ENCODE assay signal across 15 mouse cellular contexts in genomic region chr8:110754713-110755112, GRCm38 (mm10). TPM values are rescaled to one million over a fixed set of nuclear protein-coding genes. Genes with fewer than 3 reads are reported as not detected.
DNase-seq lines count a peak whose midpoint lies in the region; ATAC-seq and TF ChIP-seq lines count a peak whose summit lies in the region.
"Had no signal": no experiment of that assay in that cellular context is flagged by ENCODE, and none has a peak within 500 bp of the region (broad histone marks: within the 10 kb centered on the region; RNA-seq: fewer than 3 reads in every experiment).

No protein-coding gene starts in this region.

- peaks cover 9% of the 10 kb centered on the region; the same call in 1 of the 2 replicates for H3K4me1 ChIP-seq in kidney, embryonic 14.5 days (ENCODE audit: control insufficient read depth, insufficient read depth, low read length)
- H3K4me1 ChIP-seq in CH12.LX (ENCODE audit: control insufficient read depth in 1 of 2, insufficient read depth in 2 of 2), result peaks cover 0 to 11% of the 10 kb centered on the region in 2 experiments; a peak in 2 of 4 replicates
- peaks cover 5% of the 10 kb centered on the region; the same call in 1 of the 2 replicates for H3K4me1 ChIP-seq in intestine, embryonic 15.5 days (replicated peaks)

- no peaks in the 10 kb centered on the region for H3K36me3 ChIP-seq in kidney, embryonic 14.5 days (ENCODE audit: control insufficient read depth, insufficient read depth, low read length)
- no peaks in the 10 kb centered on the region for H3K36me3 ChIP-seq in CH12.LX (replicated peaks in 1 of 2; ENCODE audit: control insufficient read depth in 1 of 2, insufficient read depth in 1 of 2, low read length in 1 of 2)
- no peaks in the 10 kb centered on the region for H3K36me3 ChIP-seq in intestine, embryonic 15.5 days
- H3K36me3 ChIP-seq: forebrain, embryonic 10.5 days; heart, embryonic 10.5 days; limb, embryonic 12.5 days had no signal

- no peak for TF ChIP-seq POLR2A in CH12.LX (IDR thresholded peaks at IDR 0.05; ENCODE audit: low read depth, low read length)

- H3K79me2 ChIP-seq in CH12.LX (replicated peaks; ENCODE audit: control insufficient read depth, extremely low read depth, insufficient read depth, poor library complexity, severe bottlenecking), result no peaks in the 10 kb centered on the region

- no peak for TF ChIP-seq RAD21 in CH12.LX (IDR thresholded peaks at IDR 0.05; ENCODE audit: low read depth, low read length)

- TF ChIP-seq CTCF in CH12.LX (conservative IDR thresholded peaks at IDR 0.05 in 1 of 2, IDR thresholded peaks at IDR 0.05 in 1 of 2; ENCODE audit: low read depth in 2 of 2, low read length in 2 of 2), result no peak

- TF ChIP-seq EP300 in CH12.LX (IDR thresholded peaks at IDR 0.05; ENCODE audit: low read length), result no peak

- no peak overlapping the region for H3K4me3 ChIP-seq in kidney, embryonic 14.5 days (ENCODE audit: low read length)
- H3K4me3 ChIP-seq in CH12.LX (replicated peaks in 1 of 3; ENCODE audit: low read depth in 2 of 3, low read length in 2 of 3, poor library complexity in 1 of 3), result no peak overlapping the region
- H3K4me3 ChIP-seq in intestine, embryonic 15.5 days (replicated peaks), result no peak overlapping the region
- H3K4me3 ChIP-seq: forebrain, embryonic 10.5 days; heart, embryonic 10.5 days; limb, embryonic 12.5 days had no signal

- dilution Hi-C loops in CH12.LX (cut with MboI; ENCODE audit: extremely low pct_ligation_motif_present, extremely low pct_unique_long_range_greater_than_20kb, low sequenced_read_pairs), result no loop called here

- no peaks in the 10 kb centered on the region for H3K9me3 ChIP-seq in kidney, embryonic 14.5 days (ENCODE audit: control insufficient read depth, low read length)
- H3K9me3 ChIP-seq in CH12.LX (replicated peaks; ENCODE audit: low read length), result no peaks in the 10 kb centered on the region
- no peaks in the 10 kb centered on the region for H3K9me3 ChIP-seq in intestine, embryonic 15.5 days
- H3K9me3 ChIP-seq: forebrain, embryonic 10.5 days; heart, embryonic 10.5 days; limb, embryonic 12.5 days had no signal

- no peak overlapping the region for H3K27ac ChIP-seq in kidney, embryonic 14.5 days (ENCODE audit: low read depth, low read length)
- H3K27ac ChIP-seq in CH12.LX (ENCODE audit: insufficient read depth, low read depth), result no peak overlapping the region
- no peak overlapping the region for H3K27ac ChIP-seq in intestine, embryonic 15.5 days
- H3K27ac ChIP-seq: forebrain, embryonic 10.5 days; heart, embryonic 10.5 days; limb, embryonic 12.5 days; macrophage had no signal

- WGBS in kidney, embryonic 14.5 days, result 54% methylated on average over 4 of the region's 4 CpGs
- WGBS in intestine, embryonic 15.5 days, result 44% methylated on average over 4 of the region's 4 CpGs

- H3K9ac ChIP-seq in kidney, embryonic 14.5 days (ENCODE audit: low read depth, low read length), result no peak overlapping the region
- no peak overlapping the region for H3K9ac ChIP-seq in CH12.LX (ENCODE audit: insufficient read depth, low read depth)
- H3K9ac ChIP-seq in intestine, embryonic 15.5 days, result 0 out of 2 replicates have a peak overlapping the region, but pooled peaks have one; percentile 10
- H3K9ac ChIP-seq: limb, embryonic 12.5 days had no signal

- no peak overlapping the region for H3K4me2 ChIP-seq in kidney, embryonic 14.5 days (replicated peaks; ENCODE audit: low read depth, low read length)
- H3K4me2 ChIP-seq in CH12.LX (ENCODE audit: insufficient read depth, low read depth, poor library complexity, severe bottlenecking), result no peak overlapping the region
- no peak overlapping the region for H3K4me2 ChIP-seq in intestine, embryonic 15.5 days (replicated peaks)
- H3K4me2 ChIP-seq: limb, embryonic 12.5 days had no signal

- peak; percentile 59; the same call in 1 of the 2 replicates for ATAC-seq in kidney, embryonic 14.5 days (ENCODE audit: low FRiP score, low TSS enrichment)
- ATAC-seq in intestine, embryonic 15.5 days, result peak; percentile 56
- ATAC-seq: Patski had no signal

- DNase-seq in kidney, adult 11 months, result no peak
- DNase-seq in 3T3-L1 (ENCODE audit: low read depth, low spot score) (peak; percentile 69), CH12.LX (ENCODE audit: extremely low read depth) (peak; percentile 29)
- DNase-seq in cerebellum, adult 9-11 months, result no peak
- DNase-seq in thymus, postnatal 14 days, result no peak
- DNase-seq: cerebellum, postnatal 25 days; kidney, postnatal 14 days; spleen, adult 18-20 months had no signal

- H3K27me3 ChIP-seq in kidney, embryonic 14.5 days (ENCODE audit: control insufficient read depth, insufficient read depth, low read length), result no peaks in the 10 kb centered on the region
- H3K27me3 ChIP-seq in CH12.LX (replicated peaks), result no peaks in the 10 kb centered on the region
- no peaks in the 10 kb centered on the region for H3K27me3 ChIP-seq in intestine, embryonic 15.5 days (replicated peaks)
- H3K27me3 ChIP-seq: limb, embryonic 12.5 days; Patski had no signal

- in situ Hi-C loops in CH12.LX (cut with MboI; ENCODE audit: low pct_ligation_motif_present, low pct_unique_long_range_greater_than_20kb, low sequenced_read_pairs), result loop anchor here (5.0 to 10.0 kb wide), 2 partner anchors 90 to 328 kb away; partner anchors contain the start of genes Cog4 and Sf3b3

TF ChIP-seq in CH12.LX, 34 proteins besides CTCF, POLR2A, EP300 and RAD21:
- no peak for TF ChIP-seq ZMIZ1 (IDR thresholded peaks at IDR 0.05; ENCODE audit: low read depth, low read length)

RNA-seq across cellular contexts. Expression of gene Mtss1l, which starts 33.4 kb away (rescaled TPM):
- 11.2 and 11.4 TPM in 2 replicates for polyA plus RNA-seq in kidney, embryonic 14.5 days (2014; fragmentation: Nextera tagmentation; extraction: Ambion mirVana)
- total RNA-seq in CH12.LX (2012; rRNA removed) (0.42 and 0.64 TPM in 2 replicates), CH12.LX (2014; rRNA removed) (not detected in 2 replicates)
- polyA plus RNA-seq in CH12.LX (2012; ENCODE audit: insufficient read length, low read depth), result 0.66 and 0.79 TPM in 2 replicates
- polyA plus RNA-seq in intestine, embryonic 15.5 days (2015; fragmentation: Nextera tagmentation; extraction: Ambion mirVana), result 8.0 and 9.6 TPM in 2 replicates

RNA-seq across cellular contexts. Expression of gene Il34, which starts 51.0 kb away (rescaled TPM):
- 0.50 and 1.7 TPM in 2 replicates for polyA plus RNA-seq in kidney, embryonic 14.5 days (2014; fragmentation: Nextera tagmentation; extraction: Ambion mirVana)
- total RNA-seq in CH12.LX (2012; rRNA removed) (0.21 TPM in 1 of 2 replicates, not detected in the other), CH12.LX (2014; rRNA removed) (not detected in 2 replicates)
- polyA plus RNA-seq in CH12.LX (2012; ENCODE audit: insufficient read length, low read depth), result not detected in 2 replicates
- polyA plus RNA-seq in intestine, embryonic 15.5 days (2015; fragmentation: Nextera tagmentation; extraction: Ambion mirVana), result 1.1 and 2.6 TPM in 2 replicates
- polyA plus RNA-seq: heart, embryonic 10.5 days; macrophage had no signal

Comparison
In these comparisons a context has a peak if more than half of its experiments do, and no peak if none do; other contexts are left out.
1. DNase-seq: peak in 3T3-L1 (single experiment) and CH12.LX (single experiment); none in kidney, adult 11 months (single experiment), cerebellum, adult 9-11 months (single experiment) and thymus, postnatal 14 days (single experiment).